Mouse (Mus musculus) left cerebral cortex, postnatal 36 days (tissue): ENCODE results near the gene Ppfibp1. TPM values are rescaled to one million over a fixed set of nuclear protein-coding genes. Genes with fewer than 3 reads are reported as not detected.

Experiments
- DNase-seq, 2 experiments: peaks; one replicate each; pipeline ENCODE4 v3.0.0; 2021 to 2022; ENCODE audit warnings: low spot score in 2 of 2, mixed read lengths in 1 of 2
- intact Hi-C: fragments of 180-260 bp; cut with DNase I; formaldehyde crosslinking; loops from one replicate; pipeline ENCODE4 v1.15.1; 2025
- total RNA-seq, 2 experiments: library from RNA; stranded (reverse); gene quantifications; 2 replicates each; pipeline ENCODE4 v1.2.3; 2021

Ppfibp1 gene
- total RNA-seq, 2 experiments from 2014 or later, result 47.8 to 63.8 TPM

- DNase-seq, result no peak
- intact Hi-C loops, result no loop called here
These were observed 85.1 kb downstream of the Ppfibp1 start for GRCm38 (mm10) chr6:146973406-146973805.

GRCm38 (mm10) chr6:146973830-146974229 is 85.5 kb downstream of the Ppfibp1 start:
- intact Hi-C loops, result no loop called here
- no peak for DNase-seq

- no peak for DNase-seq
- intact Hi-C loops, result loop anchor here (5.0 kb wide), 1 partner anchor 139 kb away; no protein-coding TSS in a partner anchor
These were observed 88.2 kb downstream of the Ppfibp1 start for GRCm38 (mm10) chr6:146976446-146976845.

- no peak for DNase-seq
- intact Hi-C loops, result loop anchor here (5.0 kb wide), 1 partner anchor 141 kb away; no protein-coding TSS in a partner anchor
These were observed 90.4 kb downstream of the Ppfibp1 start for GRCm38 (mm10) chr6:146978691-146979114.

- no peak for DNase-seq
- intact Hi-C loops, result loop anchor here (5.0 kb wide), 1 partner anchor 142 kb away; no protein-coding TSS in a partner anchor
These were observed 90.9 kb downstream of the Ppfibp1 start for GRCm38 (mm10) chr6:146979115-146979744.

- intact Hi-C loops, result loop anchor here (5.0 kb wide), 1 partner anchor 143 kb away; no protein-coding TSS in a partner anchor
These were observed 91.7 kb downstream of the Ppfibp1 start for GRCm38 (mm10) chr6:146979953-146980352.

DNA sequence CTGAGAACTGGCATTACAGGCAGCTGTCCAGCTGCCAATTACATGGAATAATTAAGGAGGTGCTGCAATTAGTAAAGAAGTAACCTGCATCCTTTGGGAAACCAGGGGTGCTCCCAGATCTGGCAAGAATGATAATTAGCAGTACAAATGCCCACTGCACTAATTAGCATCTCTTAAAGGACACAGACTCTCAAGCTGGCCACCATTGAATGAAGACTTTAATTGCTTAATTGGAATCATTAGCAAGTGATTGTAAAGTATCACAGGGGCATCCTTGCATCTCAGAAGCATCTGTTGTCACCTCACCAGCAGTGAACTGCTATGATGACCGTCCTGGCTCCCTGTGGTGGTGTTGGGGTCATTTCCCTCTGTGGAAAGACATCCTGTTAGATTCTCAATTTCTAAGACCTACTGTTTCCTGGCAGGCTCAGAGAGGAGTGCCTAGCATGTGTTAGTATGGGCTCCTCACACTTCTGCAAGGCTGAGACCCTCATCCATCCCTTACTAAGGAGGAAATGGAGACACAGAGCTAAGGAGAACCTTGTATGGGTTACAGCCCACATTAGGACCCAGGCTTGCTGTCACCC is 93.1 kb downstream of the Ppfibp1 start:
- no peak for DNase-seq
- intact Hi-C loops, result no loop called here

More at GRCm38 (mm10) chr6:146979953-146980352, 91.7 kb downstream of the Ppfibp1 start:
- DNase-seq, result no peak

- DNase-seq, result peak; percentile 15 to 31
- intact Hi-C loops, result no loop called here
These were observed 96.3 kb downstream of the Ppfibp1 start for GRCm38 (mm10) chr6:146984569-146984968.

DNA sequence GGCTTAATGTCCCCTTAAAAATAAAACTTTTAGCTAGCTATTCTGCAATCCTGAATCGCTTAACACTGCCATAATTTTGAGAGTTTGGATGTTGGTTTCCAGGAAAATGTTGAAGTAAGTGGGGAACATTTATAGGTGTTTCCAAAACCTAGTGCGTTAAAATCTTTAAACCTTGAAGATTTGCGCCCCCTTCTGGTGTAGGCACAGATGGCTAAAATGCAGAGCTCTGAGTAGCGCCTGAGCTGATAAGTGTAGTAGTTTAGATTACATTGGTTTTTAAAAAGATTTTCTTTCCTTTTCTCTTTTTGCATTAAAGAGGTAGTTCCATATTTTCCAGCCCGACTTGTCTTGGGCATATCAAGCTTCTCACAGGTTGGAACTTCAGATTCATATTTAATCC is 105.9 kb downstream of the Ppfibp1 start:
- intact Hi-C loops, result loop anchor here (2.0 kb wide), 1 partner anchor 161 kb away; no protein-coding TSS in a partner anchor
- peak; percentile 34 to 43 for DNase-seq

GRCm38 (mm10) chr6:146995391-146995790 is 107.1 kb downstream of the Ppfibp1 start:
- intact Hi-C loops, result loop anchor here (2.0 kb wide), 1 partner anchor 163 kb away; no protein-coding TSS in a partner anchor
- no peak for DNase-seq

GRCm38 (mm10) chr6:146995878-146996277 is 107.6 kb downstream of the Ppfibp1 start:
- intact Hi-C loops, result loop anchor here (2.0 kb wide), 1 partner anchor 163 kb away; no protein-coding TSS in a partner anchor
- DNase-seq, result no peak

DNA sequence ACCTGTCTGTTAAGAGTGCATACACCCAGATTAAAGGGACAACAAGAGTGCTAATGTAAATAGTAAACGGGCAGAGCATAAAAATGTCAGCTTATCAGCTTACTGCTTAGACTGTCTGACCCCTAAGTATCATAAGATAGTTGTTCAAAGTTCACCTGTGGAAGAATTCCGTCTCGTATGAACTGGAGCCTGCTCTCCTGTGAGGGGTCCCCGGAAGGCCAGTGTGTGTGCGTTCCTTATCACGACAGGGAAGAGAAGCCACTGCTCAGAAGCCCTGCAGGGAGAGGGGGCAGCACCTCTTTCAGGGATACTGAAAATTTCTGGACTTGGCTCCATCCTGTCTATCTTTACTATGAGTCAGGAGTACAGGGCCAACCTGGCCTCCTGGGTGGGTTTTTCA is 108.7 kb downstream of the Ppfibp1 start:
- DNase-seq, result no peak
- intact Hi-C loops, result no loop called here

- peak in 1 of 2 experiments; percentile 25 for DNase-seq
- intact Hi-C loops, result no loop called here
These were observed 110.4 kb downstream of the Ppfibp1 start for GRCm38 (mm10) chr6:146998710-146999109.

DNA sequence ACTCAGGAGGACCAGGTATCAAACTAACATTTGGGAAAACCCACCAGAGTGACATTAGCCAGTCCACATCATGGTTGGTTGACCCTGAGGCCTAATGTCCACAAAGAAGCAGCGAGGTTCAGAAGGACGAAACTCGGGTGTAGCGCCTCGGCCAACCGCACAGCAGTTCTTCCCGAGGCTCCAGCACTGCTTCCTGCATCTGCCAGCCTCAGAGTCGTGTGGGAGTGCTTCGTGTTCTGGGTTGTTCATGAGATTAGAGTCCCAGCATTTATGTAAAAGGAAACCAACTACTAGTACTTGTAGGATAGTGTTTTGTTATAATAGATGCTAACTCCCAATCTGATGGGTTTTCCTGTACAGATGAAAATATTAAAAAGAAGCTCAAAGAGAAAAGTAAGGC is 111.0 kb downstream of the Ppfibp1 start:
- intact Hi-C loops, result no loop called here
- DNase-seq, result peak; percentile 32 to 35

GRCm38 (mm10) chr6:146999755-147000154 is 111.5 kb downstream of the Ppfibp1 start:
- intact Hi-C loops, result no loop called here
- no peak for DNase-seq

DNA sequence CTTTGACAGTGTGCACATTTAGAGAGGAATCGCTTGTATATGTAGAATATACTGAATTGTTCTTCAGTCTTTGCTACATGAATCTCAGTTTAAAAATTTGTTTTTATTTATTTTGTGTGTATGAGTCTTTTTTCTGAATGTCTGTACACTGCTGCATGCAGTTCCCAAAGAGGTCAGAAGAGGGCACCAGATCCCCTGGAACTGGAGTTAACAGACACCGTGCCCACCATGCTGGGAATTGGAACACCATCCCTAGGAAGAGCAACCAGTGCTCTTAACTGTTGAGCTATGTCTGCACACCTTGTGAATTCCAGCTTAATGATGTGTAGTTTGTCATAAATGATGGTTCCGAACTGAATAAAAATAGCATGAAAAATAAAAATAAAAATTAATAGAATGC is 119.9 kb downstream of the Ppfibp1 start:
- no peak for DNase-seq
- intact Hi-C loops, result no loop called here

GRCm38 (mm10) chr6:147010358-147010757 is 122.1 kb downstream of the Ppfibp1 start:
- intact Hi-C loops, result no loop called here
- no peak for DNase-seq

DNA sequence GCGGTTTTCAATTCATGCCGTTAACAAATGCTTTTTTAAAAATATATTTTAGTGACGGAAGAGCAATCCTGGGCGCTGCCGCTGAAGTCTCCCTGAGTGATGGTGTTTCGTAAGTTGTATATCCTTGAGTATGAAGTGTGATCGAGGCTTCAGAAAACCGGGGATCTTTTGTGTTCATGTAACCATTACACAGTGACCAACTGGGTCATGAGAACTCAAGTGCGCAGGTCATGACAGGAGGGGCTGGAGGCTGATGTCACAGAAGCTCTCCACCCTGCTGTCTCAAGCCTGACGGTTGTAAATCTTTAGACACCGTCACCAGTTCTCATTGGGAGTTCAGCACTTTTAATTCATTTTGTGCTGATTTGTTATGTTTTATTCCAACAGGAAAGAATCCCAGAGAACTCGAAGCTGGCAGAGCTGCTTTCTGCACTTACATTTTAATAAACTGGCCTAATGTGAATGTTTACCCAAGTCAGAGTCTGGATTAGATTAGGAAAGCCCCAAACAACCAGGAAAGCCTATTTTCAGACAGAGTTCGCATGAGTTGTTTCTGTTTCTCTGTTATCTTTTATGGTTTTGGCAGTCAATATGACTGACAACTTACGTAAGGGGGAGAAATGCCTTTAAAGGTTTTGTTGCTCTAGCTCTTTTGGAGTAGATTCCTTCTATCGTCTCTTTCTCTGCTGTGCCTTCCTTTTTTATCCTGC is 122.7 kb downstream of the Ppfibp1 start:
- intact Hi-C loops, result no loop called here
- no peak for DNase-seq

- intact Hi-C loops, result no loop called here
- DNase-seq, result no peak
These were observed 123.3 kb downstream of the Ppfibp1 start for GRCm38 (mm10) chr6:147011555-147011954.

GRCm38 (mm10) chr6:147011977-147012376 is 123.7 kb downstream of the Ppfibp1 start:
- intact Hi-C loops, result no loop called here
- DNase-seq, result no peak
